Mouse (Mus musculus): Measurements from ENCODE around the gene Src.

DNA sequence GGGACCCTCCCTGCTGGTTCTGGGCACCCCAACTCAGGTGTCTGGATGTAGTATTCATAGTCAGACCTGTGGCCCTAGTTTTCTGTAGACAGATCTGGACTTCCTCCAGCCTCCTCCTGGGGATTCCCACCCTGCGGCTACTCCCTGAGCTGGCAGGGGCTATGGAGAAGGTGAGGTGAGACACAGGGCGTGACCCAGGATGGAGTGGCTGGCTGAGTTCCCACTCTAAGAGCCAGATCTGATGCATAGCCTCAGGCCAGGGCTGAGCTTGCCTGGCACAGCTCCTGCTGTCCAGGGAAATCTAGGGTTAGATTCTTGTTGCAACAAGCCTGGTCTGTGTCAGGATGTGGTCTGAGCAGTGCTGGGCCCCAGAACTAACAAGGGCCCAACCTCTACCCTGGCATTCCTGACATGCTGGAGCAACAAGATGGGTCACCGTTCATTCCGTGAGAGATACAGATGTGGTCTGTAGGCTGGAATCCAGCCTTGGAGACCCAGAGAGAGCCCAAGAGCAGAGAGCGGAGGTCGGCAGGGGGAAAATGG lies 7.0 kb upstream of the Src start:
- no peak for TF ChIP-seq POLR2A (IDR thresholded peaks at IDR 0.05; ENCODE audit: extremely low read depth, insufficient read depth, low read length)
- TF ChIP-seq CTCF (IDR thresholded peaks at IDR 0.05; ENCODE audit: low read depth, low read length): no peak
